Mouse (Mus musculus): Measurements from ENCODE around the gene Dnaic2.

The Dnaic2 gene

DNA sequence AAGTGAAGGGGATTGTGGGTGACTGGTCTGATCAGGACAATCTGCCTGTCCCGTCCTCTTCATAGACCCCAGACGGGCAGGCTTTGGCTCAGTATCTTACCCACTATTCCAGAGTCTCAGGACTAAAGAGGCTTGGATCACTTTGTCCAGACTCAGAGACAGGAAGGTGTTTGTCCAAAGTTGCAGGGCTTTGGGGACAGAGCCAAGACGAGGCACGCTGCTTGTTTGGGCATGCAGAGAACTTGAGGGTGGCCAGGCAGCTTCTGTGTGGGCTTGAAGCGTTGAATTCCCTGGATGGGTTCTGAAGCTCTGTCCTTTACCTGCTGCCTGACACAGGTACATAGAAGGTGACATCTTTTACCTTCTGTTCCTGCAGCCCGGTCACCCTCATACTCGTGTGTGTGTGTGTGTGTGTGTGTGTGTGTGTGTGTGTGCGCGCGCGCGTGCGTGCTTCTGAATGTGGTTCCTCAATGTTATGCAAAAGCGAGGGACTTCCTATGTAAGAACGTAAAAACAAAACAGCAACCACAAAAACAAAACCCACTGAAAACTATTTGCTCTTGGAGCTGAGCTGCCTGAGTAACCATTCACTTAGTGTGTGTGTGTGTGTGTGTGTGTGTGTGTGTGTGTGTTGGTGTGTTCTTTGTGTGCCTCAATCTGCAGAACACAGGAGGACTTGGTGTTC lies 24.8 kb upstream of the Dnaic2 start:
- peak; percentile 70 for DNase-seq (ENCODE audit: low read depth, low spot score)

- no peak for DNase-seq (ENCODE audit: low read depth, low spot score)
Observed at GRCm38 (mm10) chr11:114702996-114703361, 24.2 kb upstream of the Dnaic2 start.

- DNase-seq (ENCODE audit: low read depth, low spot score): no peak
Observed at GRCm38 (mm10) chr11:114704071-114704913, 22.9 kb upstream of the Dnaic2 start.

DNA sequence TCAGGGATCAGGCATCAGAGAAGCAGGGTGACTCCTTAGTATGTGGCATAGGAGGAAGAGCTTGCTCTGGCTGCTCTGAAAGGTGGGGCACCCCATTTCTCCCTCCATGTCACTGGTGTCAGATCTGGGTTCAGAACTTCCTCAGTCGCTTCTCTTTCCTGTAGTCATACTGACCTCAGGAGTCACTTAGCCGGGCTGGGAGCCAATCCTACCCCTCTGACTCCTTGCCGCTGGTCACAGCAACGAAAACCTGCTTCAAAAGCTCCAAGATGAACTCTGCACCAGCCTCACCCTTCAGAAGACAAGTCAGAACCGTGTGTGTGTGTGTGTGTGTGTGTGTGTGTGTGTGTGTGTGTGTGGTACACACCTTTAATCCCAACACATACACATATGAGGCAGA lies 20.9 kb upstream of the Dnaic2 start:
- DNase-seq (ENCODE audit: low read depth, low spot score): no peak

DNA sequence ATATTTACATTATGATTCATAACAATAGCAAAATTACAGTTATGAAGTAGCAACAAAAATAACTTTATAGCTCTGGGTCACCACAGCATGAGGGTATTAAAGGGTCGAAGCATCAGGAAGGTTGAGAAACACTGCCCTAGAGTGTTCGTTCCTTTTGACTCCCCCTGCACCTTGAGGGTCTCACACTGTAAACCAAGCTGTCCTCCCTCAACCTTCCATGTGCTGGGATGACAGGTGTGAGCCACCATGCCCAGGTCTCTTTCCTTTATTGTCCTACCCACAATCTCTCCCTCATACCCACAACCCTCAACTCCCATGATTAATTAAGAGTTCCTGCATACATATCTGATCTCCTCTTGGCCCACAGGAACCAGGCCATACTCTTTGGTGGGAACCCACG lies 15.8 kb upstream of the Dnaic2 start:
- no peak for DNase-seq (ENCODE audit: low read depth, low spot score)

DNA sequence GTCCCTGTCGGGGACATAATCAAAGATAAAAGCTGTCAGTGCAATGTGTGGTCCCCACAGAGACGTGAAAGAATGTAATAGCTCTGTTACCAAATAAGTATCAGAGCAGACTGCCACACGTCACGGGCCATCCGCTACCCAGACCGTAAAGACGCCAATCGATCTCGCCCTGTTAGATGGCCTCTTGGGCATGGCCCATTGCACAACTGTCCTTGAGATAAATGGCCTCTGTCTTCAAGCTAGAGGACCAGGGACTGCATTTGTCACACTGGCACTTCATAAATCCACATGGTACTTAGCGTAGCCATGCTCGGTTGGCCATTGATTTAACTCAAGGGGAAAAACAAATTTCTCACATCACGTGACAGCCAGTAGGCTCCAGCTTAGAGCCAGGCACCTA lies 15.3 kb upstream of the Dnaic2 start:
- no peak for DNase-seq (ENCODE audit: low read depth, low spot score)

- DNase-seq (ENCODE audit: low read depth, low spot score): no peak
Observed at GRCm38 (mm10) chr11:114714526-114714925, 12.7 kb upstream of the Dnaic2 start.

DNA sequence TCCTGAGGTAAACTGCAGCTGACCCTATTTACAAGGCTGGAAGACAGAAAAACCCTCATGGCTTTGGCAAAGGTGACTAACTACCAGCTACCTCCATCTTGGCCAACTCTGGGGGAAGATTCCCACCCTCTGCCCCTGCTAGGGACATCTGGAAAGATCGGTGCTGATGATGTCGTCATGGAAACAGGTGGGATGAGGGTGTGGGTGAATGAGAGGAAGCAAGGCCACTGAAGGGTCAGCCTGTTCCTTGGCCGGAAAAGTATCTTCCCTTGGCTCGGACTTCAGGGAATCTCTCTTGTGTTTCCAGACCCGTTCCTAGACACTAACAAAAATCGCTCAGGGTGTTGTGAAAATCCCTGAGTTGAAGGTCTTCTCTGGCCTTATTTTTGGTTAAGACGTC lies 11.7 kb upstream of the Dnaic2 start:
- no peak for DNase-seq (ENCODE audit: low read depth, low spot score)

DNA sequence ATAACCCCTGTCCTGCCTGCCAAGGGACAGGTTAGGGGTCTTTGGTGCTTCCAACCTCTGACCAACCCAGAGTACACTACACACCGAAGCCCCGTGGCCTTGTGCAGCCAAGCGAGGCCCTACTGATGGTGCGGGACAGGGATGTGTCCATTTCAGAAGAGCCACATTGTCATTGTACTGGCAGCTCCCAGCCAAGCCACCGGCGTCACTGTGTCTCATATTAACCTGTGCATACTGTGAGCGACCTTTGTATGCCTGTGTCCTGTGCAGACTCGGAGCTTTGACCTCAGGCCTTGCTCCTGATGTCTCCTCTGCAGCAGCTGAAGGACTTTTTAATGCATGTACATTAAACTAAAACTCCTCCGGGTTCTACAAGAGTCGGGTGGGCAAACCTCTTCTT lies 6.7 kb upstream of the Dnaic2 start:
- DNase-seq (ENCODE audit: low read depth, low spot score): no peak

DNA sequence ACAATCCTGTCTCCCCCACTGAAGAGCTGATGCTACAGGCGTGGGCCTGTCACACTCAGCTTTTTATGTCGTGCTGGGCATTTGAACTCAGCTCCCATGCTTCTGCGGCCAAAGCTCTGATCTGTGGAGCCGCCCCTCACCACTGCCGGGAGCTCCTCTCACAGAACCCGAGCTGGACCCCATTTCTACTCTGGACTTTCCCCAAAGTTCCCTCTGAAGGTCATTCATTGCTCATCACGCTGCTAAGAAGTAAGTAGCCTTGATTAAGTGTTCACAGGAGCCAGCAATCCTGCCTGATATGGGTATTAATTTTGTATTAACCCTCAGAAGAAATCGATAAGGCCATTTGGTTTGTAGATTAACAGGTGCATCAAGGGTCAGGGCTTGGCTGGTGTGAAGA lies 4.8 kb upstream of the Dnaic2 start:
- DNase-seq (ENCODE audit: low read depth, low spot score): no peak

DNA sequence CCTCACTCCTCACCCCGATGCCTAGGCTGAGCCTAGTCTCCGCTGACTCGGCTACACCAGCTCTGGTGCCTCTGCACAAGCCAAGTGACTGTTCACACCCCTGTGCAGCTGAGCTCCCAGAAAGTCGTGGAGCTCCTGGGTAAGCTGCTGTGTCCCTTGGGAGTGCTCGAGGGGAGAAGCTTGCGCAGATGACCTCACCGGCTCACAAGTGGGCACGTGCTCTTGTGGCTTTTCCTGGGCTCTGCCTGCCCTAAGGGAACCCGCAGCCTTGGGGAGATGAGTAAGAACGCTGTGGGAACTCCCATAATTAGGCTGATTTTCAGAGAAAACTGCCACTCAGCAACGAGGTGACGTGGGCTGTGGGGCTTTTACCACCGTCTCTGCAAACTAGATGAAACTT lies 4.2 kb upstream of the Dnaic2 start:
- no peak for DNase-seq (ENCODE audit: low read depth, low spot score)

DNA sequence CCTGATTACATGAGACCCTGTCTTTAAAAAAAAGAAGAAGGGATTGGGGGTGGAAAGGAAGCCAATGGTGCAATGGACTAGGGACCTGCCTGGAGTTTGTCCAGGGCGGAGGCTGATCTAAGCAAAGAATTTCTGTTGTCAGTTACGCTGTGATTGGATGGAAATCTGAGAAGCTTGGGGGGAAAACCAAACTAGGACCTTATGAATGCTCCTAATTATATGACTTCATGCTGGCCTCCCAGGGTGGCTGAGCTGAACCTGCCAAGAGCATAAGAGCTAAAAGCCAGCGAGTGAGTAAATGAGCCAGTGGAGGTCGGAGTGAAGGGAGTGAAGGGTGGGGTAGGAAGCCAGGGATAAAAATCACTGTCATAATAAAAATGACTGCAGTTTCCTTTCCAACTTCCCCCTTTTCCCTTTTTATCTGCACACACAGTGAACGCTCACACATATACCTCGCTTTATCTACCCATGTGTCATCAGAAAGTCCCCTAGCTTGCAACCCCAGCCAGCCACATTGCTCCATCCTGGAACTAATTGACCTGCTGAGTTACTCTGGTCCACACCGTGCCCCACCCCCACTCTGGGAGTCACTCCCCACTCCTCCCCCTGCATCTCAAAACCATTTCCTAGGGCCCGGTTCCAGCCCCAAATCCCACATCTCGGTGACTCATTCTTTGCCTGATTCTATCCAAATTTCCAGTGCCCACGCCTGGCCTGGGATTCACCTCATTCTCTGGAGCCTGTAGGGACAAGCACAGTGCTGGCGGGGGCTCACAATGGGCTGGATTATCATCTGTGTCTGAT lies 2.2 kb upstream of the Dnaic2 start:
- no peak for DNase-seq (ENCODE audit: low read depth, low spot score)

DNA sequence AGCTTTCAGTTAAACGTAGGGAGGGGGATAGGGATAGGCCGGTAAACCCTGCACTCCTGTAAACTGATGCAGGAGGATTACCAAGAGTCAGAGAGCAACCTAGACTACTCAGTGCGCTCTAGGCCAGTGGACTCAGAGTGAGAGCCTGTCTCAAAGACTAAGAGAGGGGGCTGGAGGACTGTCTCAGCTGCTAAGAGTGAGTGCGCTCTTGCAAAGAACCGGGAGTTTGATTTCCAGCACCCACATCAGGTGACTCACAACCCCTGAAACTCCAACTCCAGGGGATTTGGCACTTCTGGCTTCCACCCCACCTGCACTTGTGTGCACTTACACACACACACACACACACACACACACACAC lies 598 bp downstream of the Dnaic2 start:
- no peak for DNase-seq (ENCODE audit: low read depth, low spot score)

- DNase-seq (ENCODE audit: low read depth, low spot score): no peak
Observed at GRCm38 (mm10) chr11:114728333-114728732, 1.1 kb downstream of the Dnaic2 start.

DNA sequence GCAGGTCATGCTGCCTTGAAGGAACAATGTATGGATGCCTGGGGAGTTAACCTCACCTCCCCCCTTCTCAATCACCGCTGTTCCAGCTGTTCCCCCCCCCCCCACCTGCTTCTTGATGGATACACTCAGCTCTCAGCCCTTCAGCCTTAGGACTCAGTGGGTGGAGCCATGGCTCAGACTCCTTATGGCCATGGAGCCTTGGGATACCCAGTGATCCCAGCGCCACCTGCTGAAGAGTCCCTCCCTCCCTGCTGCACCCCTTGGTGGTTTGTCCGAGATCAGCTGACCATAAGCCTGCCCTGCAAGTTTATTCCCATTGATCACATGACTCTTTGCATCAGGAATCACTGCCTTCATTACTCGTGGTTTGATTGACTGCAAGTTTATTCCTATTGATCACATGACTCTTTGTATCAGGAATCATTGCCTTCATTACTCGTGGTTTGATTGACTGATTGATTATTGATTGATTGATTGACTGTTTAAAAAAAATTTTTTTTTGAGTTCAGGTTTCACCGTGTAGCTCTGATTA lies 2.7 kb downstream of the Dnaic2 start:
- DNase-seq (ENCODE audit: low read depth, low spot score): no peak

- DNase-seq (ENCODE audit: low read depth, low spot score): peak; percentile 49
Observed at GRCm38 (mm10) chr11:114731711-114732110, 4.5 kb downstream of the Dnaic2 start.

DNA sequence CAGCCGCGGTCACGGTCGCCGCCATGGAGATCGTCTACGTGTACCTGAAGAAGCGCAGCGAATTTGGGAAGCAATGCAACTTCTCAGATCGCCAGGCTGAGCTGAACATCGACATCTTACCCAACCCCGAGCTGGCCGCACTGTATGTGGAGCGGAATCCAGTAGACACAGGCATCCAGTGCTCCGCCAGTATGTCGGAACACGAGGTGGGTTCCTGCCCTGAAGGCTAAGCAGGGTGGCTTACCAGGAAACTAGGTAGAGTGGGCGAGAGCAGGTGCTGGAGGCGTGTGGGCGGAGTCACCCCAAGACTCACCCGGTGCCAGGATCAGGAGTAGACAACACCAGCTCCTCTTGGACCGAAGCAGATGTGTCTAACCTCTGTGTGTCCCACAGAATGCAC lies 5.7 kb downstream of the Dnaic2 start:
- no peak for DNase-seq (ENCODE audit: low read depth, low spot score)

DNA sequence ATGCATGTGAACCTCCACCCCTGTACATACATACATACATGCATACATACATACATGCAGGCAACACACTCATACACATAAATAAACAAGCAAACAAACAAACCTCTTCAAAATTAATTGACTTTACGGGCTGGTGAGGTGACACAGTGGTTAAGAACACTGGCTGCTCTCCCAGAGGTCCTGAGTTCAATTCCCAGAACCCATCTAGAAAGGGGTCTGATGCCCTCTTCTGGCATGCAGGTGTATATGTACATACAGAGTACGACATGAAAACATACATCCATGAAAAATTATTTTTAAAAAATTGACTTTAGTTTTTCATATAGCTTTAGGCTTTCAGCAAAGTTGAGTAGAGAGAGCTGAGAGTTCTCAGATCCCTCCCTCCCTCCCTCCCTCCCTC lies 8.9 kb downstream of the Dnaic2 start:
- DNase-seq (ENCODE audit: low read depth, low spot score): peak; percentile 43

DNA sequence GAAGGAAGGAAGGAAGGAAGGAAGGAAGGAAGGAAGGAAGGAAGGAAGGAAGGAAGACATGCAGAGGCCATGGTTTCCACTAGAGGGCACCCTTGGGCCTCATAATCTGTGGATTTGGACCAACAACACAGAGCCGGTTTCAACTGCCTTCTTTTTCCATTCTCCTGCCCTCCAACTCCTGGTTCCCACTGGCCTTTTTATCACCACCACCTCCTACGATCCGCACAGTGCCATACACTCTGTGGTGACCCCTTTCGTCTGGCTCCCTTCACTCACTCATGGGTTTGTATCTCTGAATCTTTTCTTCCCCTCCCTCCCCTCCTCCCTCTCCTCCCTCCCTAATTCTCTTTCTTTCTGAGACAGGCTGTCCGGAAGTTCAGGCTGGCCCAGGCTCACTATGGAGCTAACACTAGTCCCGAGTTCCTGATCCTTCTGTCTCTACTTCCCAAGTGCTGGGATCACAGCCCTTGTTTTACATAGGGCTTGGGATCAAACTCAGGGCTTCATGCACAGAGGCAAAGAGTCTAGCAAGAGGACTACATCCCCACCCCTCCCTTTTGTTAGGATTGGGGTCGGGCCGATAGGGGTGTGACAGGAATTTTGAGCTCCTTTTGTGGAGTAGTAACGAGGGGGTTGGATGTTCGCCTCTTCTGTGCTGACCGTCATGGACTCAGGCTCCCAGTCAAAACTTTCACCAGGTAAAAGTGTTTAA lies 9.9 kb downstream of the Dnaic2 start:
- DNase-seq (ENCODE audit: low read depth, low spot score): peak; percentile 84

GRCm38 (mm10) chr11:114740598-114740997 lies 13.4 kb downstream of the Dnaic2 start:
- DNase-seq (ENCODE audit: low read depth, low spot score): peak; percentile 92

GRCm38 (mm10) chr11:114741451-114741850 lies 14.2 kb downstream of the Dnaic2 start:
- peak; percentile 89 for DNase-seq (ENCODE audit: low read depth, low spot score)

- DNase-seq (ENCODE audit: low read depth, low spot score): peak; percentile 94
Observed at GRCm38 (mm10) chr11:114745134-114745533, 17.9 kb downstream of the Dnaic2 start.

Data from A20 (cell line).